Mouse (Mus musculus) bone marrow macrophage, adult 2 months (primary cell): ENCODE results near the gene Dhfr.

Source experiments
- CTCF ChIP-seq: IDR thresholded peaks from 2 replicates; pipeline ENCODE4 v1.5.1; 2012; ENCODE audit warnings: low read depth, mild to moderate bottlenecking, low read length, moderate library complexity
- POLR2A ChIP-seq: IDR thresholded peaks from 2 replicates; pipeline ENCODE4 v1.6.1; 2012; ENCODE audit warnings: mild to moderate bottlenecking, low read depth, low read length, borderline replicate concordance

DNA sequence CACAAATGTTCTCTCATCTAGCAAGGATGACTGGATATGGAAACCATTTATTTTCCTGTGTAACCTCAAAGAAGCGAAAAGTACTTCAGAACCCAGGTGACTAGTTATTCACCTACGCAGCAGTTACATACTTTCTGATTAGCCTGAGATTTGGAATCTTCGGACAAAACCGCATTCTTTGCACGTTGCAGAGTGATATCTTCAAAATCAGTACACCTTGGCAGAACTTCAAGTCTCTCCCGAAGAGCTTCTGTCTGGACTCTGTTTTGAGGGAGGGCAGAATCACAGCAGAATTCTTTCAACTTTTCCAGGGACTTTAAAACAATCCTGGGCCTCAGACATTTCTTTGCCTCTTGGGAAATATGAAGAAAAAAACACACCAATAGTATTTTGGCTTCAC lies 3.4 kb upstream of the Dhfr start:
- TF ChIP-seq POLR2A: no peak
- no peak for TF ChIP-seq CTCF
